Mouse (Mus musculus): ENCODE measurements around the gene Apba1.

Gene Apba1

GRCm38 (mm10) chr19:23806796-23807195, 48.1 kb downstream of the Apba1 start:
- in situ Hi-C loops (cut with MboI, MseI), result no loop called here

- in situ Hi-C loops (cut with MboI, MseI), result no loop called here
These were observed 48.7 kb downstream of the Apba1 start for GRCm38 (mm10) chr19:23807371-23807770.

- in situ Hi-C loops (cut with MboI, MseI), result no loop called here
These were observed 50.5 kb downstream of the Apba1 start for GRCm38 (mm10) chr19:23809236-23809635.

GRCm38 (mm10) chr19:23810512-23810911, 51.8 kb downstream of the Apba1 start:
- in situ Hi-C loops (cut with MboI, MseI), result no loop called here

- in situ Hi-C loops (cut with MboI, MseI), result no loop called here
These were observed 52.3 kb downstream of the Apba1 start for GRCm38 (mm10) chr19:23810976-23811375.

GRCm38 (mm10) chr19:23816762-23817161, 58.1 kb downstream of the Apba1 start:
- in situ Hi-C loops (cut with MboI, MseI), result no loop called here

GRCm38 (mm10) chr19:23817196-23817595, 58.5 kb downstream of the Apba1 start:
- in situ Hi-C loops (cut with MboI, MseI), result no loop called here

- in situ Hi-C loops (cut with MboI, MseI), result no loop called here
These were observed 61.2 kb downstream of the Apba1 start for GRCm38 (mm10) chr19:23819882-23820281.

- in situ Hi-C loops (cut with MboI, MseI), result no loop called here
These were observed 63.8 kb downstream of the Apba1 start for GRCm38 (mm10) chr19:23822497-23822896.

GRCm38 (mm10) chr19:23823533-23823932, 64.8 kb downstream of the Apba1 start:
- in situ Hi-C loops (cut with MboI, MseI), result no loop called here

GRCm38 (mm10) chr19:23826251-23826650, 67.6 kb downstream of the Apba1 start:
- in situ Hi-C loops (cut with MboI, MseI), result no loop called here

- in situ Hi-C loops (cut with MboI, MseI), result no loop called here
These were observed 72.1 kb downstream of the Apba1 start for GRCm38 (mm10) chr19:23830761-23831160.

GRCm38 (mm10) chr19:23833685-23834682, 75.3 kb downstream of the Apba1 start:
- in situ Hi-C loops (cut with MboI, MseI), result no loop called here

- in situ Hi-C loops (cut with MboI, MseI), result no loop called here
These were observed 76.0 kb downstream of the Apba1 start for GRCm38 (mm10) chr19:23834721-23835120.

- in situ Hi-C loops (cut with MboI, MseI), result loop anchor here (5.0 kb wide), 1 partner anchor 106 kb away; no protein-coding TSS in a partner anchor
These were observed 97.1 kb downstream of the Apba1 start for GRCm38 (mm10) chr19:23855832-23856231.

- in situ Hi-C loops (cut with MboI, MseI), result loop anchor here (5.0 kb wide), 1 partner anchor 104 kb away; no protein-coding TSS in a partner anchor
These were observed 99.4 kb downstream of the Apba1 start for GRCm38 (mm10) chr19:23858091-23858490.

- in situ Hi-C loops (cut with MboI, MseI), result loop anchor here (5.0 kb wide), 1 partner anchor 104 kb away; no protein-coding TSS in a partner anchor
These were observed 100.1 kb downstream of the Apba1 start for GRCm38 (mm10) chr19:23858781-23859180.

GRCm38 (mm10) chr19:23860151-23860820, 101.6 kb downstream of the Apba1 start:
- in situ Hi-C loops (cut with MboI, MseI), result loop anchor here (10.0 kb wide), 1 partner anchor 355 kb away; no protein-coding TSS in a partner anchor

GRCm38 (mm10) chr19:23862736-23863135, 104.0 kb downstream of the Apba1 start:
- in situ Hi-C loops (cut with MboI, MseI), result loop anchor here (10.0 kb wide), 1 partner anchor 352 kb away; no protein-coding TSS in a partner anchor

GRCm38 (mm10) chr19:23863959-23864358, 105.3 kb downstream of the Apba1 start:
- in situ Hi-C loops (cut with MboI, MseI), result loop anchor here (10.0 kb wide), 1 partner anchor 351 kb away; no protein-coding TSS in a partner anchor

GRCm38 (mm10) chr19:23866045-23866444, 107.4 kb downstream of the Apba1 start:
- in situ Hi-C loops (cut with MboI, MseI), result loop anchor here (10.0 kb wide), 1 partner anchor 349 kb away; no protein-coding TSS in a partner anchor

- in situ Hi-C loops (cut with MboI, MseI), result loop anchor here (10.0 kb wide), 1 partner anchor 348 kb away; no protein-coding TSS in a partner anchor
These were observed 108.4 kb downstream of the Apba1 start for GRCm38 (mm10) chr19:23867052-23867451.

Data from T-helper 1 cell (primary cell).